Mouse (Mus musculus): ENCODE results near the gene Slc22a20.

- no peak for TF ChIP-seq CTCF (IDR thresholded peaks at IDR 0.05; ENCODE audit: borderline replicate concordance, insufficient read depth, low read depth, low read length)
- TF ChIP-seq POLR2A (IDR thresholded peaks at IDR 0.05; ENCODE audit: borderline replicate concordance, insufficient read depth, low read length): no peak
Measured at GRCm38 (mm10) chr19:6005541-6005940, 19.6 kb upstream of the Slc22a20 start.
